Mouse (Mus musculus): ENCODE results near the gene Wrap73.

Wrap73 gene

DNA sequence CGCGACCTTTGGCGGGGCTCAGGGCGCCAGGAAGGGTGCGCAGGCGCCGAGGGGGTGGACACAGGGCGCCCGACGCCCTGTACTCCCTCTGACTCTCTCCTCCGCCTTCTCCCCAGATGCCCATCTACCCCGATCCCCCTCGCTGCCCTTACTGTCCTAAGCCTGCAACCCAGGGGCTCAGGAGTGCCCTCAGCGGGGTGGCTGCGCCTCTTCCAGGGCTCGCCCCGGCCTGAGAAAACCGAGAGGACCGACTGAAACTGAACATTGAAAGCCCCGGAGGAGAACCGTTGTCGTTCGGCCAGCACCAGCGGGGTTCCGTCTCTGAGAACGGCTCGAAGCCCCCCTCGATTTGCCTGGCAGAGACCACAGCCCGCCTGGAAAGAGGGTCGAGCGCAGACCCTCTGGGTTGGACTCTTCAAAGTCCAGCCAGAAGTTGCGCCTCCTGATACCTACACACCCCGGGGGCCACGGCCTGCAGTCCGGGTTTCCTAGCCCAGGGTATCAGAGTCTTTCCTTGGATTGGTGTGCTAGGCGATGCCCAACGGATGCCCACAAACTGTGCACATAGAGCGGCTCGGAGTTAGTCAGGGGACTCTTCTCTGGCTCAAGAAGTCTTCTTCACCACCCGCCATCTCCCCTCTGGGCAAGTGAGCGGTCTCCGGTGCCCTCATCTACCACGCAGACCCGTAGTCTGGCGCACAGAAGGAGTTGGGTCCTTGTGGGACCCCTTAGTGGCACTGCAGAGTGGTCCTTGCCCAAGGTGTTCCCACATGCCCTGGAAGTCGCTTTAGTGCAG, 1.8 kb upstream of the Wrap73 start:
- peak; percentile 56 to 59 for DNase-seq

DNA sequence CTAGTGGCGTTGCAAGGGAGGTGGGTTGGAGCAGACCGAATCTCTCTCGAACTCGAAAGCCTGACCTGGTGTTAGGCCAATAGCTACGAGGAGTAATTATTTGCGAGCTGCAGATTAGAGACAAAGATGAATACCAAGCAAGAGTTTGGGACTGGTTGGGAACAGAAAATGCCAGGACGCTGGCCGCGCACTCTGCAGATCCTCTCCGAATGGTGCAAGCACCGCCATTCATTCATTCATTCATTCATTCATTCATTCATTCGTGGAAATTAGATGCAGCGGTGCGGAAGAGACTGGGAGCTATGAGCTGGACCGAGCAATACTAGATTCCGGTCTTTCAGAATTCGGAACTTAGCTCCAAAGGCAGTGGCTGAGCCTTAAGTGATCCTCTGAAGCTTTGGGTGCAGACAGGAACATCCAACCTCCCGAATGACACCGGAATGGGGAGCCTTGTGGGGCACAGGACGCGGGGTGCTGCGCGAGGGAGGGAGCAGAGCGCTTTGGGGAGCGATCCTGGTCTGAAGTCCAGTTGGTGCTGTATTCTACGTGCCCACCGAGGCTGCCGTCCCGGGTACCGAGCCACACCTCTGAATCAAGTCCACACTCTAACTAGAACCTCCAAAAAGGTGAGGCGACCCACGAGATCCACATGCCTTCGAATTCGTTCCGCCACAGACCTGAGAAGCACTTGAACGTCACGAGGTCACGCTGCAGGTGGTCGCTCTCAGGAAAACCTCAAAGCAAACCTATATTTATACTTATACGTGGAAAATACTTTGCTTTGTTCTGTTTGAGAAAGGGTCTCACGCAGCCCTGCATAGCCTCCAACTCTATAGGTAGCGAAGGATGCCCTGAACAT, 934 bp upstream of the Wrap73 start:
- DNase-seq = peak in 1 of 2 experiments; percentile 56

- no peak for DNase-seq
Observed at GRCm38 (mm10) chr4:154144712-154145111, 2.5 kb downstream of the Wrap73 start.

DNA sequence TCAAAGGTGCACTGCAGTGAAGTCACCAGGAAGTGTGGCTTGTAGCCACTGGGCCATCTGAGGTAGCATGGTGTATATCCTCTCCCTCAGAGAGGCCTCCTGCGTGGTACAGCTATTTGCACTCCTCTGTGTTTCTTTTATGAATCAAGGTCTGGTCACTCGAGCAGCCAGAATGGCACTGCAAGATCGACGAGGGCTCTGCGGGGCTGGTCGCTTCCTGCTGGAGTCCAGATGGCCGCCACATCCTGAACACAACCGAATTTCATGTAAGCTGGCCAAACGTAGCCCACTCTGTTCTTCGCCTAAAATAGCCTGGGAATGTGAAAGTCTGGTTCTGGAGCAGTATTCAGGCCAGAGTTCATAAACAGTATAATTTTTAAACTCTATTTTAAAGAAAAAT, 4.2 kb downstream of the Wrap73 start:
- peak; percentile 80 to 88 for DNase-seq

DNA sequence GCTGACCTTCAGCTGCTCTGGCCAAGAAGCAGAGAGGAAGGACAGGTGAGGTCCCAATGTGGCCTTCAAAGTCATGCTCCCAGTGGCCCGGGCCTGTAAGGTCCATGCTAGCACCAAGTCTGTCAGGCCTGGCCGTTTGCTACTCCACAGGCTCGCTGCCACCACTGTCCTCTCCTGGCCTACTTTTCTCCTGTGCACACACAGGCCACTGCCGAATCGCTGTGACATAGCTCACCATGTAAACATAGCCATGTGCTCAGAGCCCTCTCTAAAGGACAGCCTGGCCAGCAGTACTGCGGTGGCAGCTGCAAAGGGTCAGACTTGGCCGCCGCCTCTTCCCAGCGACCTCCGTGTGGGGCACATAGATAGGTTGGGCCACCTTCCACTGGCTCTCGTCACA, 11.9 kb downstream of the Wrap73 start:
- no peak for DNase-seq

- no peak for DNase-seq
Observed at GRCm38 (mm10) chr4:154156050-154156449, 13.9 kb downstream of the Wrap73 start.

GRCm38 (mm10) chr4:154157970-154158662, 15.9 kb downstream of the Wrap73 start:
- DNase-seq = no peak

- peak; percentile 95 to 98 for DNase-seq
Observed at GRCm38 (mm10) chr4:154159002-154159401, 16.8 kb downstream of the Wrap73 start.

- peak in 1 of 2 experiments; percentile 55 for DNase-seq
Observed at GRCm38 (mm10) chr4:154159961-154160537, 17.9 kb downstream of the Wrap73 start.

GRCm38 (mm10) chr4:154160538-154161390, 18.6 kb downstream of the Wrap73 start, which contains the start of gene Tprgl:
Gene Tprgl (minus strand): TSS chr4:154160666.
- DNase-seq = peak; percentile 99

- DNase-seq = peak; percentile 86 to 92
Observed at GRCm38 (mm10) chr4:154163296-154163695, 21.1 kb downstream of the Wrap73 start.

- DNase-seq = peak; percentile 81 to 85
Observed at GRCm38 (mm10) chr4:154167053-154167452, 24.9 kb downstream of the Wrap73 start.

DNA sequence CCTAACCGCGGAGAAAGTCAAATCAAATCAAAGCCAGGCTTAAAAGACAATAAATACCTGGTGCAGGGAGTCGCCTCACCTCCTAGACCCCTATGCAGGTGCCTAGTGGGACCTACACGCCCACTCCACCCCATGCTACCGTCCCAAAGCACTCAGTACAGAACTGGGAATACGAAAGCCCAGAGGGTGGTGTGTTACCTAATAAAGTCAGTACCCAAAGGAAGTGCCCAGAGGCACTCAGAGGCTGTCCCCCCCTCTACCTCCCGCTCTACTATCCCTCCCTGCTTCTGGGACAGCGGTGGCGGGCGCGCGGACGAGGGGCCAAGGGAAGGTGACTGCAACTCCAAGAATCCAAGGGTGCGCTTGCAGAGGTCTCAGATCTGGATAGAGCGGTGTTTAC, 27.8 kb downstream of the Wrap73 start:
- no peak for DNase-seq

DNA sequence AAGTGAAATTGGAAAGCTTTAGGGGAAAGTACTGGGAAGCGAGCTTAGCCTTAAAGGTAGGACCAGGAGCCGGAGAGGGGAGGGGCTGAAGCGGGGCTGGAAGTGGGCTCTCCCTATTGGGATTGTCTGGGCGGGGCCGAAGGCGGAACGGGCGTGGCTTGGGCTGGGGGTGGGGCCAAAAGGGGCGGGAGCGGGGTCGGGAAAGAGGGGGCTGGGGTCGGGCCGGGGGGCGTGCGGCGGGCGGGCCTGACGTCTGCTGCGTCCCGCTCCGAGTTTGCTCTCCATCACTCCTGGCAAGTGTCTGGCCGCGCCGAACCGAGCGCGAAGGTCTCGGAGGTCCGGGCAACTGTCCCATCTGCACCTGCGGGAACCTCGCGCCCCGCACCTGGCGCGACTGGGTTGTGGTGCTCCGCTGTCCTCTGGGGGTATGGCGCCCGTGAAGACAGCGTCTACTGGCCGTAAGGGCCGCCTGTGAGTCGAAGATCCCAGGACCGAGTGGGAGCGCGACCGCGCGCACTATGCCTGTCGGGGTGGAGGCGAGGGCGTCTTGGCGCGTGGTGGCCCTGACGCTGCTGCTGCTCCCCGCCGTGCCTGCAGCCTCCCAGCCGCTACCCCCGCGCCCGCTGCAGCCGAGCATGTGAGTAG, 28.5 kb downstream of the Wrap73 start, which contains the start of gene Megf6:
TSS of gene Megf6 (plus strand) at position 225 of the 645 bp plus-strand sequence.
- peak; percentile 56 to 62 for DNase-seq

DNA sequence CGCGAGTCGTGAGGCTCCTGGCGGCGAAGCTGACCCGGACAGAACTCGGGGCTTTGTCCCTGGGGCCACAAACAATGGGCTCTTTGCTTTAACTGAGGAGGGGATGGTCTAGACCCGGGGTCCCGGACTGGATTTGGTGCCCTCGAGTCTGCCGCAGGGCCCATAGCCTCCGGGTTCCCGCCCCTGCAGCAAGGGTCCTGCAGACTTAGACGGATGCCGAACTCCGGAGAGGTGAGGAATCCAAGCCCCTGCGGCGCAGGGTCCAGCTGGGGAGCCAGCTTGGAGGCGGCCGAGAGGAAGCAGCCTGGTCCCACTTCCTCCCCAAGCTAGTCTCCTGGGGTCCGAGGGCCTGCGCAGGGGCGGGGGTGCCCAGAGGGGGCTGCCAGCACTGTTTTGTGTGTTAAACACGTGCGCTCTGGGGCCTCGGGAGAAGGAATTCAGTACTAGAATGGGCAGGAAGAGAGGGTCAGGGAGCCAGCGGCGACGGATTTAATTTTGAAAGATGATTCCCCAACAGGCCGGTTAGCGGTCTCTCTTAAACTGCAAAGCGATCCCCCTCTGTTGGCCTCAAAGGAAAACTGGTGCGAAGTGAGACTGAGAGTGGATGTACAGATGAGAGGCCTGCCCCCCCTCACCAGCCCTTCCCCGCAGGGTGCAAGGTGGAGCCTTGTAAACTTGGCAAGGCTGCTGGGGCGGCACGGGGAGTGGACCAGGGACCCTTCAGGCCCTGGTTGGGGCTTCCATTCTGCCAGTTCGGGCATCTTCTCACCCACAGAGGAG, 29.2 kb downstream of the Wrap73 start:
- DNase-seq = peak in 1 of 2 experiments; percentile 51

DNA sequence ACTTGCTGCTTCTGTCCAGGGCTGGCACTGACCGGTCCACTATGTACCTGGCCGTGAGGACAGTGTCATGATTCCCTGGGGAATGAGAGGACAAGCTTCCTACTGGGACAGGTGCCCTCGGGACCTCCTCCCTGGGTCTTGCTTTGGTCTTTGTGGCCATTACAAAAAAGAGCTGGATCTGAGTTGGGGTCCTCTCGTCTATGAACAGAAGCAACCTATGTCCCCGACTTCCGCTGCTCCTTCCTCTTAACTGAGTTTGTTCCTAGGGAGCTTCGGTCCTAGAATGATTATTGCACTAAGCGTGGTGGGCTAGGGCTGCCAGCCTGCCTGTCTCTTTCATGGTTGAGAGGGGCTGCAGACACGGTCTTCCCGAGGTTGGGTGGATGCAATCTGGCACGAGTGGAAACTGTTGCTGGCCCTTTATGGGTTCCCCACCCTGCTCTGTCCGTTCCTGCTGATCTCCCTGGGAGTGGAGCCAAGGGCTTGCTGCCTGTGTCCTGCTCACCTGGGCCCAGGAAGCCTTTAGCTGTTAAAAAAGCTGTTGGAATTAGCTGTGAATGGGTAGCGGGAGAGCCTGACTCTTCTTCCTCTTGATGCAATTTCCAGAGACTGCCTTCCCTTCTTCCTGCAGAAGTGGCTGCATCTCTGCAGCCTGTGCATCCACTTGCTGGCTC, 29.9 kb downstream of the Wrap73 start:
- peak; percentile 51 to 56 for DNase-seq

GRCm38 (mm10) chr4:154177257-154177656, 35.1 kb downstream of the Wrap73 start:
- no peak for DNase-seq

DNA sequence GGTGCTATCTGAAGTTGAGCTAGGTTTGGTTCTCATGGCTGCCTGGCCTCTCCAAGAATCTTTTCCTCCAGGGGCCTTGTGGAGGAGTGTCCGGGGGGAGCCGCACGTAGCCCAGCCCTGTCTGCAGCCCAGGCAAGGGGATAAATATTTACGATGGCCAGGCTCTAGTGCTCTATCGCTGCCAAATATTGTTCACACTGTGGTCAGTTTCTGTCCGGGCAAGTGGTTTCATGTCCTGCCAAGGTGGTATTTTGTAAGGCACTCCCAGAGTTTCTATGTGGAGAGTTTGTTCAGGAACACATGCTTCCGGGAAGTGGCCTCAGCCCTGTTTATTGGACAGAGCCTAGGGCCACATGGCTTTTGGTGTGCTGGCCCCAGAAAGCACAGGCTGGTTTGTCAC, 38.8 kb downstream of the Wrap73 start:
- no peak for DNase-seq

DNA sequence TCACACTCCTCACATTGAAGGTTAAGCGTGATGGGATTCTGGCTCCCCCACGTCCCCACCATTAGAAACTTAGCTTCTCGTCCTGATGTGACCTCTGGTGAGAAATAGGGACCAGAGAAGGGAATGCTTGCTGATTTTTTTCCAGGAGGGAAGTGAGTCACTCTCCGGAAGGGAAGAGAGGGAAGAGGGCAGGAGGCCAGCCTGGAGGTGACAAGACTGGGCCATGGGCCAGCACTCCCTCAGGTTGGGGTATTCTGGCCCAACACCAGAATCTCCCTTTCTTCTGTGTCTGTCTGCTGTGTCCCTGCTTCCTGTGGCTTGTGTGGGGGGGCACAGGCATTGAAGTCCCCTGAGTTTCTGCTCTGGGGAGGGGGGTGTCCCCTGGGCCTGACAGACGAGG, 41.4 kb downstream of the Wrap73 start:
- peak; percentile 41 to 47 for DNase-seq

DNA sequence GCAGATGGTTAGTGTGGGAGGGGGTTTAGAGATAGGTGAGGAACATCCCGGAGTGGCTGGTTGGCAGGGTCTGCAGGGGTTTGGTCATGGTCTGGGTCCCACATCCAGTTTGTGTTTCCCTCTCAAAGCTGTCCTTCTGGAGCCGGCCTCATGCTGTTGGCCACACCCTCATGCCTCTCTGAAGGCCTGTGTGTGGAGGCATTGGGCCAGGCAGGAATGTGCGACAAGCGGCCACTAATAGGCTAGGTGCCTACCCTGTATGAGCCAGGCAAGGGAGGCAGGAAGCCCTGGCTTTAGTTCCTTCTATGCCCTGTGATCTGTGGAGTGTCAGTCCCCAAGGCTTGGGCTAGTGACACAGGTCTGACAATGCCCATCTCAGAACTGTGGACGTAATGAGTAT, 42.8 kb downstream of the Wrap73 start:
- no peak for DNase-seq
